Mouse (Mus musculus): Measurements from ENCODE around the gene Emc4. TPM values are rescaled to one million over a fixed set of nuclear protein-coding genes. Genes with fewer than 3 reads are reported as not detected.
A peak's percentile ranks its signal among the peaks of the same experiment; 100 is the strongest.

Emc4 gene
- total RNA-seq (2021) = 100 to 1,000 TPM; 178 to 180 TPM
- long read RNA-seq, experiment 1, transcript Emc4-201 (5 exons, 983 nt) = major isoform, 165 of 183 reads
- long read RNA-seq, experiment 1, partial matches to known transcripts = 11 of 183 reads
- long read RNA-seq, experiment 1, other reads (novel, unspliced or antisense) = 7 of 183 reads
- long read RNA-seq, experiment 2, transcript Emc4-201 (5 exons, 983 nt) = major isoform, 105 of 120 reads
- long read RNA-seq, experiment 2, partial matches to known transcripts = 14 of 120 reads
- long read RNA-seq, experiment 2, other reads (novel, unspliced or antisense) = 1 of 120 reads

DNA sequence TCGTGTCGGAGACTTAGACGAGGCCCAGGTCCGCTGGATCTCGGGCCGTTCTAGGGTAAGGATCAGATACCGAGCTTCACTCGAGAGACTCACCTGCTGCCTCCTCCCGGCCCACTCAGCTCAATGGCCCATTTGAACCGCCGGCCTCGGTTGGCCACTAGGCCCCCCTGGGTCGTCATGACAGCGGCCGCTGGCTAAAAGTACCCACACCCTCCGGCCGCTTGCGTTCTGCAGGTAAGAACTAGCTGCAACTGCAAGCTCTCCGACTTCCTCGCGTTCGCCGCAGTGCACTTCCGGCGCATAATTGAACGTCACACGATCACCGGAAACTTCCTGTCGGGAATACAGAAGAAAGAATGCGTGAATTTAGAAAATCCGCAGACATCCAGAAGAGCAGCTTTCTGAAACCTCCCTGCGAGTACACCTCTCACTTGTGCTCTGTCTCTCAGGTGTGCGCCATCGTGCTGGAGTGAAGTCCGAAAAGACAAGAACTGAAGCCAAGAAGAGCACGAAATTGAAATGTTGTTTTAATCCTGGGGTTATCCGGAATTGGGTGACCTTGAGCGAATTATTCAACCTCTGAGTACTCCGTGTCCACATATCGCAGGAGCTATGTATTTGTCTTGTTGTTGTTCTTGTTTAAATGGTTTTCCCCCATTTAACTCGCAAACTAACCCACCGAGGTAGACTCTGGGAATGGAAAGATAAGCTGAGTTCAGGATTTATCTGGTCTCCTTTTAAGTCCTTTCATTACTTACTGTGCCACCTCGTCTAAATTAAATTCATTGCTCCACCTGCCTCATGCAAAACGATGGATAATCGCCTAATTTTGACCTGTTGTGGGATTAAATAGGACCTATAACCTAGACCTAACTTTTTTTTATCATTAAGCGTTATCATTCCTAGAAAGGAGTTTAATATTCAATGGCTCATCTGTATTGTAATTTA lies at the start of gene Emc4:
Gene Emc4 (minus strand): TSS at position 302 of the 948 bp plus-strand sequence.
- intact Hi-C loops (cut with DNase I) = loop anchor here (5.0 kb wide), 1 partner anchor 101 kb away; the partner anchor contains the start of genes Gm21985 and Slc12a6
- DNase-seq (ENCODE audit: low spot score in 2 of 2) = peak; percentile 93 to 94

DNA sequence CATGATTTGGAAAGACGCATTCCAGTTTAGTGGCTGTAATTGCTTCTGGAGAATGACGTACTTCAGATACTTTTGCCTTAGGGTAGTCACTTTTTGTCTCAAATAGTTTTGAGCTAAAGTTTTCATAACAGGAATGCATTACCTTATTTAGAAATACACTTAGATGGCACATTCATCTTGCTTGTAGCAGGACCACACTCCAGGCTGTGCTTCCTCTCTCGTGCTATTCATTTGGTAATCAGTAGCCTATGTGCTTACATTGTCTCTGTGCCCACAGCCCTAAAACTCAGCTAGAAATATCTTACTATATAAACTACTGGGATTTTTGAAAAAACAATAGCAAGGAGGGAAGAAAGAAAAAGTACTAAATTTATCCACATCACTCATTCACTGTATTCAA lies 39.2 kb upstream of the Emc4 start:
- intact Hi-C loops (cut with DNase I) = no loop called here
- DNase-seq (ENCODE audit: low spot score in 2 of 2) = no peak

DNA sequence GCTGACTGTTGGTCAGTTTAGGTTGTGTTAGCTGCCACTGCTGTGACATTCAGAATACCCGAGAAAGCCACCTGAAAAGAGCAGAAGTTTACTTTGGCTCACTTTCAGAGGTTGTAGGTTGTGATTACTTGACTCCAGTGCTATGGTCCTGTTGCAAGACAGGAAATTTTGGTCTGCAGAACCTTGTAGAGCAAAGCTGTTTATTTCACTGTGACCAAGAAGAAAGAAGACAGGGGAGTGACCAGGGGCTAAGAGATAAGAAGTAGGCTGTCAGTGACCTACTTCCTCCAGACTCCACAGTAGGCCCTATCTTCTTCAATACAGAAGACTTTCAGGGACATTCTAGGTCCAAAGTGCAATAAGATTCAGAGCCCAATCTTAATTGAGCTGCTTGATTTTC lies 28.8 kb upstream of the Emc4 start:
- DNase-seq (ENCODE audit: low spot score in 2 of 2) = no peak
- intact Hi-C loops (cut with DNase I) = no loop called here

DNA sequence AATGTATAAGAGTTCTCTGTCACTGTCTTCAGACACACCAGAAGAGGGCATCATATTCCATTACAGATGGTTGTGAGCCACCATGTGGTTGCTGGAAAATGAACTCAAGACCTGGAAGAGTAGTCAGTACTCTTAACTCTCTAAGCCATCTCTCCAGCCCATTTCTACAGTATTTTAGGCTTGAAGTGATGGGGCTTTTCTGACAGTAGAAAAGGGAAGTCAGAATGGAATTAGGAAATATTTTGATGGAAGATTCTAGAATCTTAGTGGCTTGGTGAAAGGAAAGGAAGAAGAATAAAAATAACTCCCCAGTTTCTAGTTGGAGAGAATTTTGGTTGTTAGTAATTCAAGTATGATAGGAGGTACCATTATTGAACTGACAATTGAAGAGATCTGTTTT lies 26.1 kb upstream of the Emc4 start:
- no peak for DNase-seq (ENCODE audit: low spot score in 2 of 2)
- intact Hi-C loops (cut with DNase I) = no loop called here

DNA sequence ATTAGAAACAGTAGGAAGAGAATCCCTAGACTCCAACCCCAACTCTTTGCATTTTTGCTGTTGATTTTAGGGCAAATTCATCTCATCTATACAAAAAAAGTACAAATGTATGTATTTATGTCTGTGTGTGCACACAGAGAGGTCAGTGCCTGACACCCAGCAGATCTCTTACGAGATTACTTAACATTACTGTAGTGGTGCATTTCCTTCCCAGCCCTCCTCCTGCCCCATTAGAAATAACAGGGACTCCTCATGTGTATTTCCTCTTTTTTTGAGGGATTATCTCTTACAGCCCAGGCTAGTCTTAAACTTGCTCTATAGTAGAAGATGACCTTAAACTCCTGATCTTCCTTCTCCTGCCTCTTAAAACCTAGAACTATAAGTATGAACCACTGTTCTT lies 24.9 kb upstream of the Emc4 start:
- DNase-seq (ENCODE audit: low spot score in 2 of 2) = no peak
- intact Hi-C loops (cut with DNase I) = no loop called here

DNA sequence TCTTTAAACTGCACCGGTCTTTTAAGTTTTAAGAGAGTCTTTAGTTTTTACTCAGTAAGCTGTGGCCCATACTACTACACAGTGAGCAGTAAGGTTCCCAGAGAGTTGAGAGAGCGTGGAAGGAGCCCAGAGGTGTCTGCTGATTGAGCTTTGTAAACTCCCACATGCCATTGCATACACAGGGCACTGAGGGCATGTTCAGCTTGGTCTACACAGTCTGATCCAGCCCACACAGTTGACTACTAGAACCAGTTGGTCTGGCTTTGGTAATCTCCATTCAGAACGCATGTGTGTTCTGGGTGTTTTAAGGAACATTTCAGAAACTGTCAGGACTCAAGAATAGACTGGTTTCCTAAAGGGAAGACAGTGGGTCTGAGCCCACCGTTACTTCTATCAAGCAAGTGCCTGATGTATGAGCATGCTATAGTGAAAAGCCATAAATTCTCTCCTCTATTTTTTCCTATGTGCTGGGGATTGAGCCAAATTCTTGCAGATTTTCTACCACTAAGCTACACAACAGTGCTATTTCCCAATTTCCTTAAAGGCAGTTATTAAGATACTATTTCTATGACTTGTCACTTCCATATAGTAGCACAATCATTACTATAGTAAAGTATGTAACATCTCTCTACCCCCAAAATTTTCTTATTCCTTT lies 23.6 kb upstream of the Emc4 start:
- intact Hi-C loops (cut with DNase I) = no loop called here
- no peak for DNase-seq (ENCODE audit: low spot score in 2 of 2)

DNA sequence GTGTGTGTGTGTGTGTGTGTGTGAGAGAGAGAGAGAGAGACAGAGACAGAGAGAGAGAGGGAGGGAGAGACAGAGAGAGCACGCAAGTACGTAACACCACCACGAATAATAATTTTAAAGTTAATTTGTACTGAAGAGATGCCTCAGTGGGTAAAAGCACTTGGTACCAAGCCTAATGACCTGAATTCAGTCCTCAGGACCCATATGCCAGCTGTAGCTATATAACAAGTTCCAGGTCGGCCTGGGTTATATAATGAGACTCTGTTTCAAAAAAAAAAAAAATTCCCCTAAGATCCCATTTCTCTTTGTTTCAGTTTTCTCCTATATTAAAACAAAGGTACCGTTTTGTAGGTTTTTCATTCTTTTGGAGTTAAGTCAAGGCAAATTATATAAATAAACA lies 23.0 kb upstream of the Emc4 start:
- DNase-seq (ENCODE audit: low spot score in 2 of 2) = no peak
- intact Hi-C loops (cut with DNase I) = no loop called here

DNA sequence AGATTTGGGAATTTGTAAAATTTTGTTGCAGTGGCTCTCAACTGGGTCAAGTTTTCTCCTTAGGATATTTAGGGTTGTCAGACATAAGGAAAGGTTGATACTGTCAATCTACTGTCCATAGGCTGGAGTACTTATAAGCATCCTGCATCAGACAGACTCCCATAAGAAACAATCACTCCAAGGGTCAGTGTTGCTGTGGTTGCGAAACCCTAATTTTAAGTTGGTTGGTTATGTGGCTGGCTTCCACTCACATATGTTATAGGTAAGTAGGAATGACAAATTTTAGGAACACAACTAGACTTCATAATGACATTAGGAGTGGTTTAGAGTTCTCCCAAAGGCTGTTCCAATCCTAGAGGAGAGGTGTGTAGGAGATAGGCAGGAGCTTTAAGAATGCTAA lies 13.4 kb upstream of the Emc4 start:
- DNase-seq (ENCODE audit: low spot score in 2 of 2) = no peak
- intact Hi-C loops (cut with DNase I) = no loop called here

DNA sequence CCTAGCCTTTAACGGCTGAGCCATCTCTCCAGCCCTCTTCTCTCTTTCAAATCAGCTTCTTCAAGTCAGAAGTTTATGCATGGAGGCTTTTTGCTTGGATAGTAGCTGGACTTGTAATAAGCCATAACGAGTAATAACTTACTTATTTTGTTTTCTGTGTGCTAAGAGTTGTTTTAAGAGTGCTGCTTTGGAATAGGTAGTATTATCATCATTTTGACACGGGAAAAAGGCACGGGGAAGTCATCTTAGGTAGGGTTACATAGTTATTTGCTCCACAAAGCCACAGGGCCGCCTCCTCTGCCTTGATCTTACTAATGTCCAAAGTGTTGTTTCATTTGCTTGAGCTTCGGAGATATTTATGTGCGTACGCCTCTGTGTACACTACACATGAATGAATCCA lies 12.3 kb upstream of the Emc4 start:
- intact Hi-C loops (cut with DNase I) = no loop called here
- DNase-seq (ENCODE audit: low spot score in 2 of 2) = no peak

DNA sequence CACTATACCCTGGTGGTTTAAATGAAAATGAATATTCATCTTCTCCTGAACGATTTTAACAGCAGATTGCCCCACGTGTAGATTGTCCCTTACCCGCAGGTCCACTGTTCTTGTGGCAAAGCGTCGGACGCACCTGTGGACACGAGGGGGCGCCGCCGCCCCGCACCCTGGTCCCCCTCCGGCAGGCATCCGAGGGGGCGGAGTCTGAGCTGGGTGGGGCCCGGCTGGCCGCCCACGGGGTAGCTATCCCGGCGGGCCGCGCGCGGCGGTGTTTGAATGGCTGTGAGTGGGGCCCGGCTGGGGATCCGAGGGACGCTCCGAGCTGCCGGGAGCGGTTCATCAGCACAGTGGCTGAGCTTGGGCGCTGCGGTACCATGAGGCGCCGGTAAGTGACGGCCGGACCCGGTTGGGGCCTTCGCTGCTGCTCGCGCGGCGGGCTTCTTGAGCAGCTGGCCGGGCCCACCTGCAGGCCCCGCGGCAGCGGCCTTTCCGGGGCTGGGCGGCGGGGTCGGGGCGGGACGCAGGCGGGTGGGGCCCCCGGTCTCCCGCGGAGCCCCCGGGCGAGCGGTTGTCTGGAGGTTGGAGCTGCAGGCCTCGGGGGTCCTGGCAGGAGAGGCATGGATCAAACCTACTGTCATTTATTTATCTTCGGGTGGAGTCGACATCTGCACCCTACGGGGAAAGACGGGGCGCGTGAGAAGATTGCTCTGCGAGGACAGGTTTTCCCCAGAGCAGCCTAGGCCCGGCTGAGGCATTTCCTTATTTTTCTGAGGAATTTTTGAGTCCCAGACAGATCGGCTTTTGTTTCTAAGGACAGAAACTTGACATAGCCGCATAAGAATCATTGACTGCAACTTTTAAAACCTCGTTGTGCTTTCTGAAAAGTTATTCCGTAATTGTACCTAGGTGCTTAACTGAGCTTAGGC lies 11.4 kb upstream of the Emc4 start, which contains the start of gene Katnbl1:
Gene Katnbl1 (plus strand): TSS at position 239 of the 926 bp plus-strand sequence.
- intact Hi-C loops (cut with DNase I) = loop anchor here (1.0 kb wide), 2 partner anchors 70 to 102 kb away; no protein-coding TSS in a partner anchor
- peak; percentile 91 for DNase-seq (ENCODE audit: low spot score in 2 of 2)

DNA sequence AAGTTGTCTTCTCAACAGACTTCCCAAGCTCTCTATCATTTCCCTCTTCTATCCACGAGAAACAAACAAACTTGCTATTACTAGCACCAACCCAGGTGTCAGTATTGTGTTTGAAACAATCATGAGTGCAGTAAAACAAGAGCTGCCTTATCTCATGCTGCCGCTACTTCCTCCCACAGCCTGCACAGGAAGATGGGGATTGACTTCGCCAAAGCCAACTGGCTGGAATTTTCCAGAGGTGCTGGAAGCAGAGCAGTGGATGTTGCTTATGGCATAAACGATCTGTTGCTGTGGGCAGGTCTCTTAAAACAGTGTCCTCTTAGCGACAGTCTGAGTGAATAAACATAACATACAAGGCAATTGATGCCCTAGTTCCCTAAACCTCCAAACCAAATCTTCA lies 6.8 kb upstream of the Emc4 start:
- intact Hi-C loops (cut with DNase I) = no loop called here
- DNase-seq (ENCODE audit: low spot score in 2 of 2) = no peak

DNA sequence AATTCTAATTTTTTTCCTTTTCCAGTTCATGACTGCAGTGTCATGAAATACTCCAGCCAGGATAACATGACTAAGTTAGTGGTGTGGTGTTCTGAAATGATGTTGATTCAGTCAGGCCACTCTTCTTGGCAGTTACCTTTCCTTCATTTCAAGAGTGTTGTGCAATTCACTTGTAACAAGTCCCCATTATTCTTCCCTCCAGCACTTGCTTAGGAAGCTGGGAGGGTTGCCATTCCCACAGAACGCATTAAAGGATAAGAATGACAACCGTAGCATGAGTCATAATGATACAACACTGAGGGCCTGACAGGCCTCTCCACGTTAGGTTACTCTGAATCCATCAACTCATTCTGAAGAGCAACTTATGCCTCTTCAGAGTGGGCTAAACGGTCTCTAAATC lies 5.3 kb upstream of the Emc4 start:
- intact Hi-C loops (cut with DNase I) = no loop called here
- DNase-seq (ENCODE audit: low spot score in 2 of 2) = no peak

DNA sequence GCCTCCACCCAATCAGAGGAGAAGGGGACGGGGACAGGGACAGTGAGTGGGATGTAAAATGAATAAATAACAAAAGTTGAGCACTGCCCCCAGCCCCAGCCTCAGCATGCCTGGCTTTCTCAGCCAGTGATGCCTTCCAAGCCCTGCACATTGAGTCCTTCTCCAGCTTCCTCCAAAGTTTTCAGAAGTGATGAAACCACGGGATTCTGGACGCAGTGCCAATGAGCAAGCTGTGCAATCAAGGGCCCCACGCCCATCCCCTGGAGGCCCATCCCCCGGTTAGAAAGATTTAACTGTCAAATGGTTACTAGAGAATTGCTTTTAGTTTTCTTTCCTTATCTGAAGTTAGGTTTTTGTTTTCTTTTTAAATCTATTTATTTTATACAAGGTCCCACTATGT lies 2.1 kb upstream of the Emc4 start:
- intact Hi-C loops (cut with DNase I) = loop anchor here (5.0 kb wide), 1 partner anchor 103 kb away; the partner anchor contains the start of genes Gm21985 and Slc12a6
- no peak for DNase-seq (ENCODE audit: low spot score in 2 of 2)

DNA sequence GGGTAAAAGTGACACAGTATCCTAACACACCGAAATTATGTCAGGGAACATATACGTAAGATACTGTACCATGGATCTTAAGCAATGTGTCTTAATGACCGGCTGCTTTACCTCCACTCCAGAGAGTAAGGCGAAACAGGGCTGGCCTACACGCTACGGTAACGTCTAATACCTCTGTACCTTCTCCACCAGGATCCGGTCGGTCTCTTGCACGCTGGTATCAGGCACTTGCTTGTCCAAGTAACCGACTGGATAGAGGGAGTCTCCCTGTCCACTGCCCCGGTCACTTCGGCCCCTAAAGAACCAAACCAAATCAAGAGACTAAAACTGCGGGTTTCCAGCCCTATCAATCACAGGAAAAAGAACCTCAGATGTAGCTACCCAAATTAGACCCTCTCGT lies 605 bp downstream of the Emc4 start:
- DNase-seq (ENCODE audit: low spot score in 2 of 2) = no peak
- intact Hi-C loops (cut with DNase I) = loop anchor here (5.0 kb wide), 1 partner anchor 100 kb away; the partner anchor contains the start of genes Gm21985 and Slc12a6

DNA sequence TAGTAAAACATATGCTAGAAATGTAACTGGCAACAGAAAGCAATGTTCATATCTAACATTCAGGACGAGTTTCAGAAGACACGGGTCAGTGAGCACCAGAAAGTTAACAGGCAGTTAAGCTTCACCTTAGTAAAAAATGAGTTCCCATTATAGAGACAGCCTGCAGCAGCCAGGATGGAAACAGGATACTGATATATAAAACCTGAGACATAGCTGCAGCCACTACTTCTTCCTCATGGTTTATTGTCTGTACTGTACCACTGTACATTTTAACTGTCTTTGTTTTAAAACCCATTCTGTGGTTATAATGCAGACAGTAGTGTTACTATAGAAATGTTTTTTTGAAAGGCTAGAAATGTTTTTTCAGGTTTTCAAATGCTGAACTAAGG lies 7.1 kb downstream of the Emc4 start:
- no peak for DNase-seq (ENCODE audit: low spot score in 2 of 2)
- intact Hi-C loops (cut with DNase I) = no loop called here

DNA sequence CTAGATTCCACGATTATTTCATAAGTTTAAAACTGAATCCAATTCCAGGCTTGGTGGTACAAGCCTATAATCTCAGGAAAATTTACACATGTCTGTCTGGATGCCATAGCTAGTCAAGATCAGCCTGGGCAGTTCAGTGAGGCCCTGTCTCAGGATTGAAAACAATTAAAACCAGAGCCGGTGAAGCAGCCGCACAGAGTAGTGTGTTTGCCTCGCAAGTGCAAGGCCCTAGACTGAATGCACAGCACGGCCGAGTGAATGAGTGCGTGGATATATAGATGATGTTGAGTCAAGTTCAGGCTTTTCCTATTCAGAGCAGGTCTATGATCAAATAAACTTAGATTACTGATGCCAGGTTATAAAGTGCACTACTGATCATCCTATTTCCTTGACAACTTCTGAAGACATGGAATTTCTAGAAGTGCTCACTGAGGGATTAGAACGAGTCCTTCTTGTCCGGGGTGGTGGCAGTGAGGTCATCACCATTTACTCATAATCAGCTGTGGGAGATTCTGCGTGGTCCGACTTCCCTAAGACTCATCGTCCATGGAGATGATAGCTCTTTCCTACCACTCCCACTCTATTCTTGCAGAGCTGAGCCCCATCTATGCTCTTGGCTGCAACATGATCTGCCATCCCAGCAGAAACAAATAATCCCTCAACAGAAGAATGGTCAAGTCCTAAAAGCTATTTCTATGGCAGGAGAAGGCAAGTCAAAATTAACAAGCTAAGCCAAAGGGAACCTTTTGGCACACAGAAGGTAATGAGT lies 7.6 kb downstream of the Emc4 start:
- intact Hi-C loops (cut with DNase I) = no loop called here
- DNase-seq (ENCODE audit: low spot score in 2 of 2) = no peak

DNA sequence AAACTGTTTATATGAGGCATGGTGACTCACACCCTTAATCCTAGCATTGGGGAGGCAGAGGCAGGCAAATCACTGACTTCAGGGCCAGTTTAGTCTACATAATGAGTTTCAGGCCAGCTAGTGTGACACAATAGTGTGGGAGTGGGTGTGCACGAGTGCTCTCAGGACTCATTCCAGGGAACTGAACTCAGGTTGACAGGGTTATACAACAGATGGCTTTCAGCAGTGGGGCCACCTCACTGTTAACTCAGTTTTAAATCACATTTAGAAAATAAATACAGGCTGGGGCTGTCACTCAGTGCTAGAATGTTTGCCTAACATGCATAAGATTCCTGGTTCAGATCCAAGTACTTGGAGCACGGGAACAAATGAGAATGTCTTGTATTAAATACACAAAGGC lies 8.2 kb downstream of the Emc4 start:
- no peak for DNase-seq (ENCODE audit: low spot score in 2 of 2)
- intact Hi-C loops (cut with DNase I) = no loop called here

All from left cerebral cortex, postnatal 14 days (tissue).